Mouse (Mus musculus) neural tube, embryonic 10.5 days (tissue): ENCODE measurements at regions not wholly inside any gene's neighbourhood (a gene's known extent, or its start where the extent isn't known, plus 50 kb on each side); places are given as distances from the start of the nearest gene placed in this dataset.
A peak's percentile ranks its signal among the peaks of the same experiment; 100 is the strongest.
"Not testable (repeated sequence)": the region's sequence is repeated elsewhere in the genome, so short reads cannot be mapped to it uniquely, and the experiment has no call there.

Experiments used
- DNase-seq: peaks from one replicate; pipeline ENCODE4 v3.0.0-alpha.2; 2017; ENCODE audit warnings: low spot score; ENCODE audit errors: extremely low spot score

DNA sequence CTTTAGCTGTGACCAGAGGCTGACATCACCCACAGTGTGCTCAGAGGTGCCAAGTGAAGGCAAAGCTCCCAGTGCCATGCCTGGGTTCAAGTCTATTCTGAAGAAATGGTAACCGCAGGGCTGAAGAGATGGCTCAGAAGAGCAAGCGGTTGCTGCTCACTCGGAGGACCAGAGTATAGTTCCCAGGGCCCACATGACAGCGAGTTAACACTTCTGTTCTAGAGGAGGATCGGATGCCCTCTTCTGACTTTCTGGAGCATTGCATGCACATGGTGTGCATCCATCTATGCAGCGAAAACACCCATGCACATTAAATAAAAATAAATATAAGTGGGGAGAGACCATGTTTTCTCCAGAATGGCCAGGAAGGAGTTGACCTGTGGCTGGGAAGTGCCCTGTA, 209.5 kb downstream of the Sorl1 start:
- DNase-seq: no peak

DNA sequence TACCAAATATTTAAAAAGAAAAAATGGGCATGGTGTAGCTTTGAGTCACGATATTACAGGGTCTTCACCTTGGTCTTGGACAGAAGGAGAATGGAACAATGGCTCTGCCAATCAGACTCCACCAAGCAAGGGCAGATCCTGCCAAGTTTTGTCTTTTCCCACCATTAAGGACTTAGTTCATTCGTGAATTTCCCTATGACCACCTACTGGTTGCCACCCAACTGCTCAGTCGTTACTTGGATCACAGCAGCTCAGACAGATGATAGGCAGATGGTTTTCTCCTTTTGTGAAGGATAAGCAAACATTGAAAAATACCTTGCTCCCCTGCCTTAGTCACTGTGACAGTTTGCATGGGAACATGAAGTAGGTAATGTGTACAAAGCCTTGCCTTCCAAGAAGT, 210.2 kb downstream of the Sorl1 start:
- no peak for DNase-seq

DNA sequence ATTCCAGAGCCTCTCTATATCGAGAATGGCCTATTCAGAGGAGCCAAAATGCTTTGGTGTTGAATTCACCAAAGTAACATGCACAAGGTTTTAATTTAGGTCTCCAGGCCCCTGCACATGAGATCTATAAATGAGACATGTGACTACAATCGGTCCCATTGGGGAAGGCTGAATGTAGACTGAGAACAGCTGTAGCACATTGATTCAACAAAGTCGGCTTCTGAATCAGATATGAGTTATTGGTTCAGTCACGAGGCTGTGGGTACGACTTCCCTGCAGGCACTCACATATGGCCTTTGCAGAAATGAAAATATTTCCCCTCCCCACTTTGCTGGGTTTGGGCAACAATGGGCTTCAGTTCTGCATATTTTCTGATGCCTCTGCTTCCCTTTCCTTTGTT, 211.6 kb downstream of the Sorl1 start:
- no peak for DNase-seq

DNA sequence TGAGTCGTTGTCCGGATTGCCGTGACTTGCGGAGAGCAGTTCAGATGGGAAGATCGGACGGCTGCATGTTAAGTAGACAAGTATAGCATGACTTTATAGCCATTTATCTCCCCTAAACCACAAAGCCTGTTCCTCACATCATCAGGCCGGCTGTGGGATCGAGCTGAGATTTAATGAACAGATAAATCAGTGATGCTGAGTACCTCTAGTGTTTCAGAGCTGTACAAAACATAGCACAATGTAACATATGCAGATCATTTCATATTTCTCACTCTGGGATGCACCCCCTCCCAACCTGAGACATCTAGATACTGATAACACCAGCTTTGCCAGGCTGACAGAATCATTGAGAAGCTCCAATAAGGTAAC, 223.5 kb downstream of the Sorl1 start:
- no peak for DNase-seq

DNA sequence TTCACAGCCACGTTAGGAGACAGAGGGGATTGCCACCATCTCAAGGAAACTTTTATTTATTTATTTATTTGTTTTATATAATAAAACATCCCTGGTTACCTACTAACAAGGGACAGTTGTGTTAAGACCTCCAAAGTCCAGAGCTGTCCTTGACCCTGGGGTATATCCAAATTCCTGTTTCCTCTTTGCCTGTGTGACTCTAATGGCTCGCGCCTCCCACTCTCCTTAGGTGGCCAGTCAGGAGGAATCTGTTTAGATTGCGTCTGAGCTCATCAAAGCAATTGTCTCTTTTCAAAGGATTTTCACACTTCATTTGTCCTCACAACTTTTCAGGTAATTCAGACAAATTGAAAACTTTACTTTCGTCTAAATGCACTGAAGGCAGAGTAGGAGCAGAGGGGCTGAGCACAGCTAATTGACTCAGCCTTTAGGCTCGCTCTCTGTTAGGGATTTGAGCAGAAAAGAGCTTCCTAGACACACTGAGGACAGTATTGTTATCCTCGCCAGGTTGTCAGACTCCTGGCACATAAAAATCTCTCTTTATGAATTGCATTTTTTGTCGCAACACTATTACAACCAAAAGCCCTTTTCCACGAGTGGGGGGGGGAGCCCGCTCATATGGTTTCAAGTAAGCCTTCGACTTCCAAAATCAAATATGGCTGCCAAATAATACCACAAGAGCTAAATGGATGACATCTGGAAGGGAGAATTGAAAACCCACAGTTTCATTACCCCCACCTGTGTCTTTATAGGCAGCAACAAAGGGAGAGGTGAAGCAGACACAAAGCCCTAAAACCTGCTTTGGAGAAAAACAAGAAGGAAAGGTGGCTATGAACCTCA, 224.1 kb downstream of the Sorl1 start:
- DNase-seq: no peak

DNA sequence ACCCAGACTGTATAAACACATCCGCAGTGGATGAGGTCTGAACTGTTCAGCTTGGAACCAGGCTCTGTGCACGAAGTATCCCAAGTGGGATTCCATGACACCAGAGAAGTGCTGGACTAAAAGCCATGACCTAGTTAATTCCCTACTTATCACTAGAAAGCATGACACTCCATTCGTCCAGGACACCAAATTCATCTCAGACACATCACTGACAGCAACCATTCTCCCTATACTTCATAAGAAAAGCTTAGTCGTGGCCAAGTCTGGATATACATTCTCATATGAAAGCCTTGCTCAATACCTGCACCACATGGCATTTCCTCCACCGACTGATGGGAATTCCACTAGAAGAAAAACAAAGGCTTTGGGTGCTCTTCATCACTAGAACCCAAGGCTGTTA, 229.0 kb downstream of the Sorl1 start:
- DNase-seq: no peak

DNA sequence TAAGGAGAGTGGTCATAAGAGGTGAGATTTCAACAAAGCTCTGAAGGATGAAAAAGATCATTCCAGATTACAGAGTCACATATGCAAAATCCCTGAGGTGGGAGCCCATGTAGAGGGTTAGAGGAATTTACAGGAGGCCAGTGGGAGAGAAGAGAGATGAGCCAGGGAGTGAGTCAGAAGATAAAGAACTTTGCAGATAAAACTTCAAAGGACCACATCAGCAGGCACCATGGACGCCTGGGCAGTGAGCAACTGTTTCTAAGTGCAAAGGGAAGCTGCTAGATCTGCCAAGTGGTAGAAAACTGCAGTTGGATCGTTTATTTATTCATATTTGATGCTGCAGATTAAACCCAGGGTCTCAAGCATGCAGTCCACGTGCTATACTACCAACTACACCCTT, 231.3 kb downstream of the Sorl1 start:
- DNase-seq: no peak

DNA sequence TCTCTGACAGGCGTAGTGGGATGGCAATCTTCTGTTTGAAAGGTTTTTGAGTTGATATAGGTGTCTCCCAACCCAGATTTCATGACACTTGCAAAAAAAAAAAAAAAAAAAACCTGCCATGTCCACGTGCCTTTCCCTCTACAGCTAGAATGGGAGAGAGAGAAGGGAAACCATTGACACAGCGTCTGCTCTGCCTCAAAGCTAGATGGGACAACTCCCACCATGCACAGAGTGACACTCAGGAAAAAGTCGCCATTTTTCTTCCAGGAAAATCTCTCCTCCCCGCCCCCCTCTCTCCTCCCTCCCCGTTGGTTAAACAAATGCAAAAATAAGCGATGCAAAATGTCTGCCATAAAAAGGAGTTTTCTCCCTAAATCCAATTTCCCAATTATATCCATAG, 232.9 kb downstream of the Sorl1 start:
- DNase-seq: no peak

DNA sequence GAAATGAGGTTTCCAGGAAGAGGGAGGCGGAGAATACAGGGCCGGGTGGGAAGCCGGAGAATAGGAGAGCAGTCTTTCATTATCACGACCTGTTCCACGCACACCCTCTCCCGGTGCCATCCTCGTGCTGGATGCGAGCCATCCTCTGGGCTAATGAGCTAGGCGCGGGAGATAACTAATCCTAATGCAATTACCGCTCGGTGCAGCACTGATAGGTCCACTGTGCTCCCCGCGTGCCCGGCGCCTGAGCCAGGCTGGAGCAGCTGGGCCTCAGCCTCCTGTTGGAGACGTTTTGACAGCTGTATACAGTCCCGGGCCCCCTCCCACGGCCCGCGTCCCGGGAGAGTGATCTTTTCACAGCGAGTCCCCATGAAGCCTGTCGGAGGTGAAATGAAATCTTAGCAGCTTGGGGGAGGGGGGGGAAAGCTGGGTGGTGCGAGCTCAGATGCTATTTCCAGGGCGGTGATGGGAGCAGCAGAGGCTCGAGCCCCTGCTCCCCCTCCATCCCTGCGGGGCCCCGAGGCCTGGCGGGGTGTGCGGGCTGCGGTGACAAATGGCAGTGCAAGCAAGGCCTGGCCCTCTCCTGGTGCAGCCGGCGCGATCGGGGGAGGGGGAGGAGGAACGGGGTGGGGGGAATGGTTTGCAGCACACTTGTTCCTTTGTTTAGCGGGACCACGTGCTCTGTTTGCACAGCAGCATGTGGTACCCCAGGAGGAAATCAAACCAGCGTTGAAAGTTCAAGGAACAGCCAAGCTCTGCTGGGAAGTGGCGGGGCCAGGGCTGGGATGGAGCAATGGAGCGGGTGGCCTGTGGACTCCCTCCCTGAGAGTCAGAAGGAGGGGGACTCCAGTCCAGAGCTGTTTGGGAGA, 233.6 kb downstream of the Sorl1 start:
- DNase-seq: peak; percentile 92

DNA sequence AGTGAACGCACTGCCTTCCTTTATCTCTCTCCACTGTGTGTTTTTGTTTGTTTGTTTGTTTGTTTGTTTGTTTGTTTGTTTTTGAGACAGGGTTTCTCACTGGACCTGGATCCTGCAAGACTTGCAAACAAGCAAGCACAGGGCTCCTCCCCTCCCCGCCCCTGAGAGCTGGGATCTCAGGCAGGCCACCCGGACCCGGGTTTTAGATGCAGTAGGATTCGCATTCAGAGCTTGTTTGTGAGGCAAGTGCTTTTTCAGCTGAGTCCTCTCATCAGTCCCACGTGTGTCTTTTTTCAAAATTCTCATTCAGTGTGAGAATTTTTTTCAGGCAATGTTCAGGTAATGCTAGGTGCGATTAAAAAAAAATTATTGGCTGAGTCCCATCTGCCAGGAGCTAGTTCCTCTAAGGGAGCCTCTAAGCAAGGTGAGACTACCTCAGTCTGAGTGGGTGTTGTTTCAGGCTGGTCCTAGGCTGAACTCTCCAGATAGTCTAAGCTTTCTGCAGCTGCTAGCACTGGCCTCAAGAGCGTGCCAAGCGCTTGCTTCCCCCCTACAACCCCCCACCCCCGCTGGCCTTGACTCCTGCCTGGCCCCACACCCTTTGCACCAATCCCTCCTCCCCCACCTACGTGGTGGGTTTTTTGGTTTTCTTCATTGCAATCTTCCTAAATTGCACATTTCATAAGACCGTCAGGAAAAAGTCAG, 234.4 kb downstream of the Sorl1 start:
- DNase-seq: no peak

DNA sequence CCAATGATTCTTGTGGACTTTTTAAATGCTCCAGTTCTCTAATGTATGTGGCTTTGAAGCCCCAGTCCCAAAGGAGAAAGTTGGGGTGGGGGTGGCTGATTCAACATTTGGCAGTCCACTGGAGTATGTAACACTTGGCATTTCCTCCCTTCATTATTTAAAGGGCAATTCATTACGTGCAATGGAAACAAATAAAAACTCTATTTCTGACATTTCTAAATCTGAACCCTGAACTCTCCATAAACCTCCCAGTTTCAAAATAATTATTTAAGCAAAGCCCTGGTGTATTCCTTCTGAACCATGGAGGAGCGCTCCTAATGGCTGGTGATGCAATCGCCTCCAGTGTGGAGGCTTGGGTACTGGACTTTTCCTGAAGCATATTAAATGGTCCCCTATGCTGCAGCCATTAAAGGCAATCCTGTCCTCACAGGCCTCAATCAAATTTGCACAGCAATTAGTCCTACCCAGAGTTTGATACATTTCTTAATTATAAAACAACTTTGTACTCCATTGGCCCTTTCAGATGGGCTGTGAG, 235.4 kb downstream of the Sorl1 start:
- no peak for DNase-seq

DNA sequence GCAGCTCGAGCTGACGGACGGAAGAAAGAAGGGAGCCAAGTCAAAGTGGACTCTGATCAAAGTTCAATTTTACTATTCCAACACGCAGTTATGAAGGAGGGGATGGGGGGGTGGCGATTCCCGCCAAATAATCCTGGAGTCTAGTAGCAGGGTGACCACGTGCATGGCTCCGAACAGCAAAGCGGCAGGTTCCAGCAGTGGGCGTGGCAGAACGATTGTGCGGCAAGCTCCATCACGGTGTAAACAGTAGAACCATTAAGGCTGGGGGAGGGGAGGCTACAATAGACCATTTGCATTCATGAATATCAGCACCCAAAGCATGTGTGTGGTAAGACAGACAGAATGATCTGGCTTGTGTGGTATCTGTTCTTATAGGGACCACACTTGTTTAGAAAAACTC, 237.6 kb downstream of the Sorl1 start:
- DNase-seq: not testable (repeated sequence)

DNA sequence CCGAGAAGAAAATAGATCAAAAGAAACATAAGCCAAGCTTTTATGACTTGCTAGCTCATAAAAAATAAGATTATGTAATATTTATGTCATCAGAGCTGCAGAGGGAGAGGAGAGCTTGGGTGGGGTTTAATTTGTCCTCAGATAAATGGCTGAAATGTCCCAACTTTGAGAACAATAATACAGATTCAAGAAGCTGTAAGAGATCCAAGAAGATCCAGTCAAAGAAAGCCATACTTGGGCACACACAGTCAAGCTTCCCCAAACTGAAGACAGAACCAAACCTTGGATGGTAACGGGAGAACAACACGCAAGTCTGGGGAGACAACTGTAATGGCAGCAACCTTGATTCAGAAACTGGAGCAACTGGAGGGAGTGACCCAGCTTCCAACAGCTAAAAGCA, 243.6 kb downstream of the Sorl1 start:
- no peak for DNase-seq

DNA sequence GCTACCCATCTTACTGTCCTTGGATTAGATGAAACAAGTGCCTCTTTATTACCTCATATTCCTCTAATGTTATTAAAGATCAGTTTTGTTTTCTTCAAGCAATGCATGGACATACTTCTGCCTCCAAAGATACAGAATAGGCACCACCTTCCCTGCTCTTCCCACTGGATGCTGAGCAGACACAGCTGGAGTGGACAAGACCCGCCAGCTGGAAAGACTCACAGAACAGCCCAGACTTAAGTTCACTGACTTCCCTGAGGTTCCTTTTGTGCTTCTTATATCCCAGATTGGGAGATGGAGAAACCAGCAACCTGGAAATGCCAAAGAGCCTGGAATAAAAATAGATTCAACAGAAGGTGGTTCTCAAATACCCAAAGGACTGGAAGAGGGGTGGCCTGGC, 245.0 kb downstream of the Sorl1 start:
- DNase-seq: no peak

DNA sequence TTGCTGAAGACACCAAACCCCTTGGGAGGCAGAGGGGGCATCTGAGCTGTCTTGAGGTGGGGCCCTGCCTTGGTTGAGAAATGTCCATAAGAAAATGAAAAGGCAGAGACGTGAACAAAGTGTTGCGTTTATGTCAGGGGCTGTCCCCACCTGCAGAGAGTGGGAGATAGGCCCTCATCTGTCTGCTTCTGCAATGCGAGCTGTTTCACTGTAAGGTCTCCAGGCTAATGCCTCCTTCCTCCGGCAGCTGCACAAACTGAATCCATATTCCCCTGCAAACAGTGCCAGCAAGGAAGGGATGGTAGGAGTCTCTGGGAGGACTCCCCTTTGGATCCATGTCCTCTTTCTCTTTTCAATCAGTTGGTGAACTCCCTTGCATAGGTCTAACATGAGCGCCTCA, 263.0 kb downstream of the Sorl1 start:
- peak; percentile 22 for DNase-seq

DNA sequence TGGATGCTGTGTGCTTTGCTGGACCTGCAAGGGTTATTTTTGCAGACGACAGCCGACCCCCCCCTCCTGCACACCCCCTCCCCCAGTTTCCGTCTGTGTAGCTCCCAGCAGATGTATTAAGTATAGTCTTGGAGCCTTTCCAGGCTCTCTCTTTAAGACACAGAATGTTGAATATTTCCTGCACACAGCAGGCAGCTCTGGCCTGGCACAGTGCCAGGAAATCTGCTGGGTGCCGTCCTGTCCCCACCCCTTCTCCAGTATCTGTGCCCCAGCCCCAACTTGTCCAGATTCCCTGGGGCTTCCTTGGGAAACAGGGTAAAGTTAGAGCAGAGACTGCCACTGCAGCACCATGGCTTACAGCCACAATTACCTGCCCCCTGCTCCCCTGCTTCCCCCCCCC, 263.4 kb downstream of the Sorl1 start:
- DNase-seq: peak; percentile 56

DNA sequence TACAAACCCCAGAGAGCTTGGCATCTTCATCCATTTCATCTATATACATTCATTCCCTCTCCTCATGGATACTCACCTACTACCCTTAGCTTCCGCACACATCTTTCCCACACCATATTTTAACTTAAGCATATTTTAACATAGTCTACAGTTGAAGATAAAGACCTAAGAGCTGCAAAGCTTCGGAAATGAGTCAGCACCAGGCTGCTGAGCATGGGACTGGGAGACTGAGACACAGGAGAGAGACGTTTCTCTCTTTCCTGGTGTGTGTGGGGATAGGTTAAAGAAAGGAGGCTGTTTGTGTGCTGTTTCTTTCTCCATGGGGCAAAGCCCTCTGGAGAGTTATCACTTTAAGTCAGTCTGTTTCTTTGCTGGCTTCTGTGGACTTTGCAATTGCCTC, 264.3 kb downstream of the Sorl1 start:
- DNase-seq: no peak

DNA sequence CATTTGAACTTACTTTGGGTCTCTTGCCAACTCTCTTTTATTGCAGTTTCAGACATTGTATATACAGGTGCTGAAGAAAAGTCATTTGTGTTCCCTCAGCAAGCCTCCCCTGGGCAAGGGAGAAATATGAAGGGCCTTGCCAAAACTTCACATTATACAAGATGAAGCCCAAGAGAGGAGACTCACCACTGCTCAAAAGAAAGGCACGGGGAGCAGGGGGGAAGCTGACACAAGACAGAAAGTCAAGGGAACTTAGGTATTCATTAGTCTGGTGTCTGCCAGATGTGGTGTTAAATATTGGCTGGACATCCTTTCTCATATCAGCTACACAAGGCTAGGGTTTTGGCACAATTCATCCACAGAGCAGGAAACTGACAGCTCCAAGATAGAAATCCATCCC, 272.0 kb downstream of the Sorl1 start:
- DNase-seq: no peak

DNA sequence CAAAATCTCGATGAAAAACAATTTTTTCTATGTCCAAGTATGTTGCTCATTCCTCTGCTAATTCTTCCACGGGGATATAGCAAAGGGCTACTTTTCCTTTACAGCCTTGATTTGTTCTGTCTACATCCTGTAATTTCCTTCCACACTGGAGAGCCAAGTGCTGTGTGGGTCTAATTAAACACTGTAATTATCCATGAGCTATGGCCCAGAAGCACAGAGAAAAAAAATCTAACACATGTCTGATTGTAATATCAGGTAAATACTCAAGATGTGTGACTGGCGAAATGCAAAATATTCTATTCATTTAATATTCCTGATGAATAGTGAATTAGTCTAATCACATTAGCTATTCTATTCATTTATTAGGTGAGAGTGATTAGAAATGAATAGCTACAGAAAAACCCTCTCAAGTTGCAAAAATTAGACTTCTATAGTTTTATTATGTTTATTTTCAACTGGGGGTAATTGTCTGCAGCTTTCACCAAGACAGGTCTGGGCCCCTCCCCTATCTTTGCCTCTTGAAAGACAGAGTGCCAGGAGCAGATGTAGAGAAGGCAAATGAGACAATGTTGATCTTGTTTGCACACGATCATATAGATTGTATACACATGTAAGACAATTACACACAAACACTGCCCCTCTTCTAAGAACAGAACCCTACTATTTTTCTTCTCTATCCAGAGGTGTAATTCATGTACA, 274.3 kb downstream of the Sorl1 start:
- DNase-seq: no peak

DNA sequence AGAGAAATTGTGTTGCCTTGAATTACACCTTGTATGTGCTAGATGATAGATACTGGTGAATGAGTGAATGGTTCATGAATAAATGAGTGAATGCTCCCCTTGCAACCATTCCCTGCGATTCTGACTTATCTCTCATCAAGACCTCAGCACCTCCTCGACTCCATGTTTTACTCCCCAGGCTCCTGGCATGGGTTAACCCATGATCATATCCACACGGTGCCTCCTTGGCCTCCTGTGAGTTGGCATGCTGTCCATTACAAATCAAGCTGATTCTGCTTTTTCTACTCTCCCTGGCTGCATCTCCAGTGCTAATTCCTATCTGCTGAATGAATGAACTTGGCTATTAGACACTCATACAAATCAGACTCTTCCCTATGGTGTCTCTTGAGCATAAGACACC, 279.5 kb downstream of the Sorl1 start:
- no peak for DNase-seq
